Mouse (Mus musculus): ENCODE data around the gene Nop16.

DNA sequence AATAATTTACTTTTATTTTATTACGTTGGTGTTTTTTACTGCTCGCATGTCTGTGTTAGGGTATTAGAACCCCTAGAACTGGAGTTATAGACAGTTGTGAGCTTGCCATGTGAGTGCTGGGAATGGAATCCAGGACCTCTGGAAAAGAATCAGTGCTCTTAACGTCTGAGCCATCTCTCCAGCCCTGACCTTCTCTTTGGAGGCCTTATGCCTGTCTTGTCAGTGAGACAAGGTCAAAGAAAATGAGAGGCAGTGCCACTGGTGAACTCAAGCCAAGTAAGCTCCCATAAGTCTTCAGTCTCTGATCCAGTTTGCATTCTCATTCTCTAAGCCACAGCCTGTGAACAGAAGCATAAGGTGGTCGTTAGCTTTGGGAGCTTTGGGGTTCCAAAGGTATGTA lies 19.2 kb downstream of the Nop16 start:
- TF ChIP-seq CEBPB (IDR thresholded peaks at IDR 0.05; ENCODE audit: low read depth) (no peak), CTCF (IDR thresholded peaks at IDR 0.05; ENCODE audit: control insufficient read depth, insufficient read depth, insufficient read length) (no peak)
